27 mouse cellular contexts compared by ENCODE assay signal in genomic region chr3:107416541-107417286, GRCm38 (mm10). TPM values are rescaled to one million over a fixed set of nuclear protein-coding genes. Genes with fewer than 3 reads are reported as not detected.
A peak's percentile ranks its signal among the peaks of the same experiment; 100 is the strongest.
DNase-seq lines count a peak whose midpoint lies in the region; ATAC-seq lines count a peak whose summit lies in the region.
"Had no signal": no experiment of that assay in that cellular context is flagged by ENCODE, and none has a peak within 500 bp of the region (broad histone marks: within the 10 kb centered on the region; RNA-seq: fewer than 3 reads in every experiment).

No protein-coding gene starts in this region.

- no peaks in the 10 kb centered on the region for H3K9me3 ChIP-seq in lung, embryonic 16.5 days (ENCODE audit: control insufficient read depth, low read length)
- H3K9me3 ChIP-seq: forebrain, embryonic 10.5 days; forebrain, embryonic 13.5 days; G1E; heart, embryonic 10.5 days; heart, embryonic 13.5 days had no signal

- 58% methylated on average over 9 of the region's 9 CpGs for WGBS in lung, embryonic 16.5 days

- no peaks in the 10 kb centered on the region for H3K36me3 ChIP-seq in lung, embryonic 16.5 days (ENCODE audit: control insufficient read depth, insufficient read depth, low read length)
- H3K36me3 ChIP-seq: forebrain, embryonic 10.5 days; G1E; heart, embryonic 10.5 days; heart, embryonic 13.5 days had no signal

- H3K27me3 ChIP-seq in lung, embryonic 16.5 days (ENCODE audit: control insufficient read depth, insufficient read depth, low read depth, low read length), result peaks cover 15% of the 10 kb centered on the region
- H3K27me3 ChIP-seq: heart, embryonic 13.5 days had no signal

- peaks cover 4% of the 10 kb centered on the region; the same call in 1 of the 2 replicates for H3K4me1 ChIP-seq in lung, embryonic 16.5 days (replicated peaks; ENCODE audit: control insufficient read depth, insufficient read depth, low read length)

- no peak overlapping the region for H3K4me2 ChIP-seq in lung, embryonic 16.5 days (ENCODE audit: low read depth, low read length)
- H3K4me2 ChIP-seq: forebrain, embryonic 13.5 days; heart, embryonic 13.5 days; hindbrain, embryonic 14.5 days had no signal

- peak; percentile 89 for ATAC-seq in lung, embryonic 16.5 days (ENCODE audit: low read depth)
- ATAC-seq: forebrain, embryonic 13.5 days; forebrain, embryonic 16.5 days; hindbrain, postnatal 0 days; inflammation-experienced regulatory T-cells, adult 6 months had no signal

- H3K27ac ChIP-seq in lung, embryonic 16.5 days (ENCODE audit: low read length), result no peak overlapping the region
- H3K27ac ChIP-seq: forebrain, embryonic 10.5 days; forebrain, embryonic 13.5 days; heart, adult 2 months; heart, embryonic 10.5 days; heart, embryonic 13.5 days; hindbrain, embryonic 14.5 days; hindbrain, postnatal 0 days had no signal

- H3K4me3 ChIP-seq in lung, embryonic 16.5 days (ENCODE audit: low read length), result no peak overlapping the region
- H3K4me3 ChIP-seq: forebrain, embryonic 10.5 days; forebrain, embryonic 13.5 days; heart, adult 2 months; heart, embryonic 10.5 days; heart, embryonic 13.5 days had no signal

- DNase-seq in heart, adult 11 months, result peak; percentile 79
- no peak for DNase-seq in heart, adult 18-20 months
- DNase-seq in lung, postnatal 4 days, result no peak
- DNase-seq in lung, postnatal 25 days (ENCODE audit: low spot score), result peak; percentile 10
- no peak for DNase-seq in adrenal gland, postnatal 36 days
- DNase-seq: adrenal gland, adult 2 months; adrenal gland, postnatal 14 days; B cell, adult 2 months; cerebellum, adult 11-12 months; cerebellum, adult 8-10 months; cerebellum, postnatal 14 days; gastrocnemius, postnatal 10 days; gastrocnemius, postnatal 36 days; heart, adult 2 months; heart, postnatal 14 days; heart, postnatal 4 days had no signal

- H3K9ac ChIP-seq in lung, embryonic 16.5 days (ENCODE audit: low read length), result no peak overlapping the region
- H3K9ac ChIP-seq: forebrain, embryonic 13.5 days; heart, embryonic 13.5 days; hindbrain, embryonic 14.5 days had no signal

RNA-seq across cellular contexts. Expression of gene Kcnc4, which starts 42.6 kb away (rescaled TPM):
- under 1 TPM; 0.17 to 0.23 TPM for total RNA-seq in heart, adult 18-20 months (2021)
- 0.05 and 0.08 TPM in 2 replicates for polyA plus RNA-seq in lung, embryonic 16.5 days (2015; fragmentation: Nextera tagmentation; extraction: Ambion mirVana)
- total RNA-seq in adrenal gland, postnatal 36 days (2021), result 10 to 100 TPM in 1 of 2 experiments, 1 to 10 TPM in 1; 5.1 to 10.5 TPM
- total RNA-seq: CH12.LX had no signal
- polyA plus RNA-seq: forebrain, embryonic 10.5 days; G1E; inflammation-experienced regulatory T-cells, adult 6 months had no signal

Comparison
In these comparisons a context has a peak if more than half of its experiments do, and no peak if none do; other contexts are left out.
1. DNase-seq: peak in heart, adult 11 months (single experiment) and lung, postnatal 25 days (single experiment); none in heart, adult 18-20 months (0 of 2), lung, postnatal 4 days (0 of 2) and adrenal gland, postnatal 36 days (0 of 2).
2. RNA of gene Kcnc4, which starts 42.6 kb away (total RNA-seq): 5.1 to 10.5 TPM in adrenal gland, postnatal 36 days; 0.17 to 0.23 TPM in heart, adult 18-20 months; every median in the first group is over 4 times any median in the second.